Mouse (Mus musculus) brain, embryonic 14.5 days (tissue): ENCODE data around the gene Tbx6. TPM values are rescaled to one million over a fixed set of nuclear protein-coding genes. Genes with fewer than 3 reads are reported as not detected.

Source experiments
- DNase-seq: peaks from one replicate; pipeline ENCODE4 v3.0.0-alpha.2; 2011; ENCODE audit warnings: low read depth
- CTCF ChIP-seq: fragments of 200-500 bp; IDR thresholded peaks from 2 replicates; pipeline ENCODE4 v1.5.1; 2012; ENCODE audit warnings: inconsistent platforms, mild to moderate bottlenecking, moderate library complexity, borderline replicate concordance; ENCODE audit not compliant: insufficient read depth, insufficient read length; ENCODE audit errors: extremely low read depth
- POLR2A ChIP-seq: fragments of 200-500 bp; IDR thresholded peaks from 2 replicates; pipeline ENCODE4 v1.6.1; 2012; ENCODE audit warnings: mild to moderate bottlenecking, inconsistent platforms, borderline replicate concordance; ENCODE audit not compliant: poor library complexity, insufficient read depth, insufficient read length, severe bottlenecking; ENCODE audit errors: extremely low read depth
- polyA plus RNA-seq: library from polyadenylated mRNA; depleted of rRNA; stranded (reverse); fragments of >200 nt; gene quantifications from 2 replicates; pipeline ENCODE4 v1.2.3, GENCODE M21; 2012; rRNA removed

Tbx6 gene
- polyA plus RNA-seq: 1.6 and 2.3 TPM in 2 replicates

GRCm38 (mm10) chr7:126780971-126781635, at the start of gene Tbx6:
Gene Tbx6, plus strand, starts transcription at chr7:126781483.
- no peak for TF ChIP-seq CTCF
- TF ChIP-seq POLR2A: no peak
- DNase-seq: no peak

DNA sequence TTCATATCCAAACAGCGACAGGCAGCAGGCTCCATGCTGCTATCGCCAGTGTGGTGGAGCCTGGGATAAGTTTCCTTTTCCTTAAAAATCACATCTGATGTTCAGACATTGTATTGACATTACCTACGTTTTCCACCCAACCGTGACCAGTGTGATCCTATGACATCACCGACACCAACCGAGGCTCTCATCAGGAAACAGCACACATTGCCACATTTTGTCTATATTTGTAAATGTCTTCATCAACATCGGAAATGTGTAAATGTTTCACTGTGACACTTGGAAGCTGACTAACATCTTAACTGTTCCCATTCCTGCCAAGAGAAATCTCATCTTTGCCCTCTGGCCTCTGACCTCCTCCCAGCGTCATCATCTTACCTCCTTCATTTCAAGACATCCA, 45.2 kb upstream of the Tbx6 start:
- DNase-seq: no peak
- no peak for TF ChIP-seq POLR2A
- no peak for TF ChIP-seq CTCF

- no peak for DNase-seq
- TF ChIP-seq CTCF (no peak), POLR2A (no peak)
Measured at GRCm38 (mm10) chr7:126739551-126739950, 41.7 kb upstream of the Tbx6 start.

DNA sequence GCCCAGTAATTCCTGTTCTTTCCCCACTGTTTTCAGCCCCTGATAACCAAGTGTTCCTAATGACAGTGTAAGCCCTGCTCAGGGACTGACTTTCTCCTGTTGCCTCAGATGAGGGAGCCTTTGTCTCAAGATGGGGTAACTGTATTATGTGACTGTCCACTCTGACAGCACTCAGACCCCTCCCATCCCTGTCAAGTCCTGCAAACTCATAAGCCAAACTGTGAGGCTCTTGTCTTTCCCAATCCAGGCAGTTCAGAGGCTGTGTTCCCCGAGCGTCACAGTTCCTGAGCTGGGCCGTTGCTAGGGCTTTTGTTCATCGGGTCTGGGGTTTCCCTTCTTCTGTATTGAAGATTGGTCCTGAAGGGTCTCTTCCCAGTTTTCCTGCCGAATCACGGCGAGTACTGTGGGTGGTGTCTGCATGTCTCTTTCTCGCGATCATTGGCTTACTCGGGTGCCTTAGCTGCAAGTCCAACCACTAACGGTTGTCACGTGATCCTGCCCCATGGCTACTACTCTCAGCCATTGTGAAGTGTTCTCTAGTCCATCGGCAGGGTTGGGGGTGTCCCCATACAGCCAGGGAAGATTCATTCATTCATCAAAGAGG, 41.0 kb upstream of the Tbx6 start:
- TF ChIP-seq CTCF (no peak), POLR2A (no peak)
- no peak for DNase-seq

DNA sequence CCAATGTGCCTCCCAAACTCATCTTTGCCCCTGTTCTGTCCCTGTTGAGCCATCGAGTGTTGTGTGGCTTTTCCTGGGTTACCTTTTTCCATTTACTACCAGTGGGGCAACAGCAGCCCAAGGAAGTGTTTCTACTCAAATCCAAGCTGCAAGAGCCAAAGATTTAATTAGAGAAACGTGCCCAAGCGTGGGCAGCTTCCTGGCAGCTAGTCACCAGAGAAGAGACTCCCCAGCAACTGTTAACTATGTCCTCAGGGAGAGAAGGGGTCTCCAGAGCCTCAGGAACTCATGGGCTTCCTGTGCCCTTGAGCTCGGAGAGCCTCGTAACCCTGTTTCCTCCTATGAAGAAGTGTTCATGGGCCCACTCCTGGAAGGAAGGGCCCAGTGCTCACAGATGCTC, 40.3 kb upstream of the Tbx6 start:
- no peak for DNase-seq
- TF ChIP-seq POLR2A (no peak), CTCF (no peak)

DNA sequence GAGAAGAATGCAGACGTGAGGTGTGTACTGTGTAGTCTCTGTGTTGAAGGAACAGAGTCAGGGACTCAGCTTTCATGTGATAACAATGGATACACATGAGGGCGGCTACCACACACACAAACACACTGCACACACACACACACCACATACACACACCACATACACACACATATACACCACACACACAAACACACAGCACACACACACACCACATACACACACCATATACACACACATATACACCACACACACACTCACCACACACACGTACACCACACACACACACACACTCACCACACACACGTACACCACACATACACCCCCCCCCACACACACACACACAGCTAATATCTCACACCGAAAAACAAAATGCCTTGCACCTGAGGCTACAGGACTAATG, 39.8 kb upstream of the Tbx6 start:
- DNase-seq: no peak
- TF ChIP-seq CTCF: no peak
- TF ChIP-seq POLR2A: no peak

- no peak for DNase-seq
- TF ChIP-seq CTCF: no peak
- TF ChIP-seq POLR2A: no peak
Measured at GRCm38 (mm10) chr7:126741964-126742482, 39.3 kb upstream of the Tbx6 start.

DNA sequence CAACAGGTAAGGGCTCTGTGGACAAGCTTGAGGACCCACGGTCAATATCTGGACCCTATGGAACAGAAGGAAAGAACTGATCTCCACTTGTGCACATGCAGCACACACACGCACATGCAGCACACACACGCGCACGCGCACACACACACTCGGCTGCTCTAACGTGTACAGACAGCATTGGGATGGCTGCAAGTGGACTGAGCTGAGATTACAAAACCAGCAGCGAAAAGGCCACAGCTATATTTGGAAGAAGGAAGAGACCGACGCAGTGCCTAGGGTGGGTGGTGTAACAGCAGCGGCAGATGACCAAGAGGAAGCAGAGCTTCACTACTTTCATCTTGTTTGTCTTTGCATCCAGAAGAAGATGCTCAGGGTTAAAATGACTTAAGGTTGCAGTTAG, 35.2 kb upstream of the Tbx6 start:
- DNase-seq: no peak
- TF ChIP-seq CTCF (no peak), POLR2A (no peak)

DNA sequence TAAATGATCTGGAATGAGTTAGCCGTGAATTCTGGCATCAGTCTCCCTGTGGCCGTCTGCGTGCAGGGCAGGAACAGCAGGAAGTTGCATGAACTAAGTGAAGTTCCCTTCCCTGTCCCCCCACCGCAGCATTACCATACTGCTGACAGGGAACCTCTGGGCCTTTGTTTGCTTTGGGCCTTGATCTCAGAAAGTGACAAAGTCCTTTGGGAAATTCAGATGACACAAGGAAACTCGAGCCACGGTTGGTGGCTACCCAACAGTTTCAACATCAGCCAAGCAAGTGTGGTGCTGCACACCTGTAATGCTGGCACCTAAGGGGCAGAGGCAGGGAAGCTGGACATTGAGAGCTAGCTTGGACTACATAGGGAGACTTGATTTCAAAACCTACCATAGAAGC, 34.5 kb upstream of the Tbx6 start:
- no peak for TF ChIP-seq CTCF
- no peak for TF ChIP-seq POLR2A

DNA sequence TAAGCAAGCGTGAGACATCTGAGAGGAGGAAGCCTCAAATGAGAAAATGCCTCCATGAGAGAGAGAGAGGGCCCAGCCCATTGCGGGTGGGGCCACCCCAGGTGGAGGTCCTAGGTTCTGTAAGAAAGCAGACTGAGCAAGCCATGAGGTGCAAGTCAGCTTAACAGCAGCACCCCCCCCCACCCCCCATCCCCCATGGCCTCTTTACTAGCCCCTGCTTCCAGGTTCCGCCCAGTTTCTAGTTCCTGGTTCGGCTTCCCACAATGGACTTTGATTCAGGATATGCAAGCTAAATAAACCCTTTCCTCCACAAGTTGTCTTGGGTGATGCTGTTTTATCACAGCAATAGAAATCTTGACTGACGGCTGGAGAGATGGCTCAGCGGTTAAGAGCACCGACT, 32.5 kb upstream of the Tbx6 start:
- DNase-seq: no peak
- no peak for TF ChIP-seq CTCF
- no peak for TF ChIP-seq POLR2A

More for the DNA sequence above, 34.5 kb upstream of the Tbx6 start:
- no peak for DNase-seq

DNA sequence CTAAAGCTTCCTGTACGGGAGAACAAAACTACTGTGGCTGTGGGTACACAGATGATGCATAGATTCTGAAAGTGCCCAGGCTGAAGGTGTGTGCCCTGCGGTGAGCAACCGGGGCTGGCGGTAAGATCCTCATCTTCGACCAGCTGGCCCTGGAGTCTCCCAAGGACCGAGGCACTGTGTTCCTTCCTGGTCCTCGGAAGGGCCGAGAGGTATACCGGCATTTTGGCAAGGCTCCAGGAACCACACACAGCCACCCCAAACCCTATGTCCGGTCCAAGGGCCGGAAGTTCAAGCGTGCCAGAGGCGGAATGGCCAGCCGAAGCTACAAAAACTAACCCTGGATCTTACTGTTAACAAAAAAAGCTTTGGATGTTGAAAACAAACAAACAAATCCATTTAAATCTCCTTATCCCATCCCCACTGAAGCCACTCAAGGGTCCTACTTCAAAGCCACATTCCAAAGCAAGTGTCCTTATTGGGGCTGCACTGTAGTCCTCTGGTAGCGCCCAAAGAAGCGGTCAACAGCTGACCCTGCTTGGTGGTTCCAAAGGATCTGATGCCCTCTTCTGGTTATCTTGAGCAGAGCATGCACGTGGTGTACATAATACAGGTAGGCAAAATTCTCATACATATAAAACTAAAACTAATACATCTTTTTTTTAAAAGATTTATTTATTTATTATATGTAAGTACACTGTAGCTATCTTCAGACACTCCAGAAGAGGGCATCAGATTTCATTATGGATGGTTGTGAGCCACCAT, 31.5 kb upstream of the Tbx6 start:
- no peak for DNase-seq
- no peak for TF ChIP-seq POLR2A
- no peak for TF ChIP-seq CTCF

- no peak for TF ChIP-seq POLR2A
- TF ChIP-seq CTCF: peak; percentile 93
- peak; percentile 81 for DNase-seq
Measured at GRCm38 (mm10) chr7:126754866-126755265, 26.4 kb upstream of the Tbx6 start.

GRCm38 (mm10) chr7:126758539-126758938, 22.7 kb upstream of the Tbx6 start:
- DNase-seq: no peak
- TF ChIP-seq CTCF (no peak), POLR2A (no peak)
